Mouse (Mus musculus) bone marrow, adult 2 months (tissue): ENCODE results near the gene Ccdc151.

Source experiments
- CTCF ChIP-seq: fragments of 200-500 bp; IDR thresholded peaks from 2 replicates; pipeline ENCODE4 v1.5.1; 2011; ENCODE audit warnings: low read length, control low read depth; ENCODE audit not compliant: control insufficient read depth, insufficient read depth
- POLR2A ChIP-seq: fragments of 200-500 bp; IDR thresholded peaks from 2 replicates; pipeline ENCODE4 v1.6.1; 2011; ENCODE audit warnings: low read depth, mild to moderate bottlenecking, control low read depth, low read length, borderline replicate concordance; ENCODE audit not compliant: control insufficient read depth

GRCm38 (mm10) chr9:22003163-22003554, 725 bp upstream of the Ccdc151 start:
- TF ChIP-seq POLR2A (no peak), CTCF (no peak)
